Mouse (Mus musculus): ENCODE data around the gene Olfr522. TPM values are rescaled to one million over a fixed set of nuclear protein-coding genes. Genes with fewer than 3 reads are reported as not detected.

Olfr522 gene
- polyA plus RNA-seq (2012; rRNA removed), result not detected in 2 replicates

GRCm38 (mm10) chr7:140164664-140165063, at the start of gene Olfr522:
Gene Olfr522 (minus strand): TSS chr7:140164764.

GRCm38 (mm10) chr7:140205864-140206263, 41.3 kb upstream of the Olfr522 start, which contains the start of gene Olfr524:
Gene Olfr524 (minus strand): TSS chr7:140205964.

GRCm38 (mm10) chr7:140172936-140173335, 8.4 kb upstream of the Olfr522 start, which contains the start of gene Olfr523:
Gene Olfr523 (plus strand): TSS chr7:140173217.

GRCm38 (mm10) chr7:140154218-140154927, 10.2 kb downstream of the Olfr522 start, which contains the start of gene Sprn:
Gene Sprn (minus strand): TSS chr7:140154877.

GRCm38 (mm10) chr7:140137135-140138020, 27.2 kb downstream of the Olfr522 start, which contains the start of gene Mtg1:
Gene Mtg1 (plus strand): TSS chr7:140137564.

GRCm38 (mm10) chr7:140116329-140117054, 48.1 kb downstream of the Olfr522 start, which contains the start of gene Echs1:
Gene Echs1 (minus strand): TSS chr7:140116476.

GRCm38 (mm10) chr7:140115583-140116328, 48.8 kb downstream of the Olfr522 start, which contains the start of gene Paox:
Gene Paox (plus strand): TSS chr7:140115799.

Other genes with a start within 250 kb of the Olfr522 start
- gene Utf1, start 221.0 kb downstream of the Olfr522 start, polyA plus RNA-seq (2012; rRNA removed), result 0.08 TPM in 1 of 2 replicates, not detected in the other
- 0.63 and 0.80 TPM in 2 replicates for gene 6430531B16Rik, start 186.0 kb downstream of the Olfr522 start, polyA plus RNA-seq (2012; rRNA removed)
- gene Adam8, start 172.2 kb downstream of the Olfr522 start, polyA plus RNA-seq (2012; rRNA removed), result 10.7 and 11.6 TPM in 2 replicates
- 80.8 and 92.4 TPM in 2 replicates for gene Zfp511, start 128.4 kb downstream of the Olfr522 start, polyA plus RNA-seq (2012; rRNA removed)
- 68.6 and 73.6 TPM in 2 replicates for gene Tubgcp2, start 128.1 kb downstream of the Olfr522 start, polyA plus RNA-seq (2012; rRNA removed)
- 1.9 and 3.0 TPM in 2 replicates for gene Msx3, start 115.7 kb downstream of the Olfr522 start, polyA plus RNA-seq (2012; rRNA removed)
- gene Caly, start 82.2 kb downstream of the Olfr522 start, polyA plus RNA-seq (2012; rRNA removed), result 107 and 113 TPM in 2 replicates
- 0.20 and 0.40 TPM in 2 replicates for gene Prap1, start 71.4 kb downstream of the Olfr522 start, polyA plus RNA-seq (2012; rRNA removed)
- 22.9 and 26.7 TPM in 2 replicates for gene Fuom, start 62.3 kb downstream of the Olfr522 start, polyA plus RNA-seq (2012; rRNA removed)
- 5.2 and 6.3 TPM in 2 replicates for gene Paox, start 49.0 kb downstream of the Olfr522 start, polyA plus RNA-seq (2012; rRNA removed)
- 86.8 and 98.6 TPM in 2 replicates for gene Echs1, start 48.3 kb downstream of the Olfr522 start, polyA plus RNA-seq (2012; rRNA removed)
- 40.2 and 41.2 TPM in 2 replicates for gene Mtg1, start 27.2 kb downstream of the Olfr522 start, polyA plus RNA-seq (2012; rRNA removed)
- 8.6 and 9.2 TPM in 2 replicates for gene Sprn, start 9.9 kb downstream of the Olfr522 start, polyA plus RNA-seq (2012; rRNA removed)
- not detected in 2 replicates for gene Olfr523, start 8.5 kb upstream of the Olfr522 start, polyA plus RNA-seq (2012; rRNA removed)
- not detected in 2 replicates for gene Olfr524, start 41.2 kb upstream of the Olfr522 start, polyA plus RNA-seq (2012; rRNA removed)
- 0.18 TPM in 1 of 2 replicates, not detected in the other for gene Cd163l1, start 53.5 kb upstream of the Olfr522 start, polyA plus RNA-seq (2012; rRNA removed)
- gene 5830411N06Rik, start 82.5 kb upstream of the Olfr522 start, polyA plus RNA-seq (2012; rRNA removed), result not detected in 2 replicates
- not detected in 2 replicates for gene Olfr525, start 156.1 kb upstream of the Olfr522 start, polyA plus RNA-seq (2012; rRNA removed)
- not detected in 2 replicates for gene Olfr527, start 169.3 kb upstream of the Olfr522 start, polyA plus RNA-seq (2012; rRNA removed)
- not detected in 2 replicates for gene Olfr60, start 196.9 kb upstream of the Olfr522 start, polyA plus RNA-seq (2012; rRNA removed)
- not detected in 2 replicates for gene Olfr530, start 211.6 kb upstream of the Olfr522 start, polyA plus RNA-seq (2012; rRNA removed)
- gene Olfr531, start 238.2 kb upstream of the Olfr522 start, polyA plus RNA-seq (2012; rRNA removed), result not detected in 2 replicates

Data from central nervous system, embryonic 14 days (tissue).